32 mouse cellular contexts compared by ENCODE assay signal in genomic region chr16:3855776-3856175, GRCm38 (mm10). TPM values are rescaled to one million over a fixed set of nuclear protein-coding genes. Genes with fewer than 3 reads are reported as not detected.
DNase-seq lines count a peak whose midpoint lies in the region; ATAC-seq lines count a peak whose summit lies in the region.
"Had no signal": no experiment of that assay in that cellular context is flagged by ENCODE, and none has a peak within 500 bp of the region (broad histone marks: within the 10 kb centered on the region; RNA-seq: fewer than 3 reads in every experiment).

No protein-coding gene starts in this region.

- H3K4me1 ChIP-seq in heart, embryonic 10.5 days, result no peaks in the 10 kb centered on the region; the same call in 1 of the 2 replicates
- peaks cover 89% of the 10 kb centered on the region for H3K4me1 ChIP-seq in megakaryocyte, embryonic 14.5 days
- H3K4me1 ChIP-seq: embryonic facial prominence, embryonic 12.5 days; embryonic facial prominence, embryonic 15.5 days; heart, embryonic 13.5 days had no signal

- H3K36me3 ChIP-seq in heart, embryonic 10.5 days, result peaks cover 3% of the 10 kb centered on the region; the same call in 1 of the 2 replicates
- peaks cover 71% of the 10 kb centered on the region for H3K36me3 ChIP-seq in megakaryocyte, embryonic 14.5 days (replicated peaks; ENCODE audit: low read length)

- no peak overlapping the region for H3K27ac ChIP-seq in heart, embryonic 10.5 days
- H3K27ac ChIP-seq: embryonic facial prominence, embryonic 12.5 days; embryonic facial prominence, embryonic 15.5 days; gastrocnemius, adult 2 months; heart, embryonic 13.5 days; hindbrain, embryonic 14.5 days; hindbrain, postnatal 0 days had no signal

- H3K9me3 ChIP-seq in heart, embryonic 10.5 days, result no peaks in the 10 kb centered on the region
- no peaks in the 10 kb centered on the region for H3K9me3 ChIP-seq in megakaryocyte, embryonic 14.5 days
- H3K9me3 ChIP-seq: embryonic facial prominence, embryonic 12.5 days; embryonic facial prominence, embryonic 15.5 days; G1E; heart, embryonic 13.5 days had no signal

- 74% methylated on average over 1 of the region's 1 CpGs for WGBS in heart, embryonic 10.5 days

- no peak for ATAC-seq in megakaryocyte, adult 5-6 weeks (ENCODE audit: poor library complexity, severe bottlenecking)
- peak; percentile 70 for ATAC-seq in megakaryocyte progenitor cell, adult 5-6 weeks (replicated peaks; ENCODE audit: poor library complexity)
- ATAC-seq: activated CD4-positive, CD25-positive, alpha-beta regulatory T cell, adult 4 months; forebrain, embryonic 14.5 days; forebrain, postnatal 0 days; hindbrain, postnatal 0 days had no signal

- no peaks in the 10 kb centered on the region for H3K27me3 ChIP-seq in heart, embryonic 10.5 days (ENCODE audit: insufficient read depth, poor library complexity, severe bottlenecking)
- no peaks in the 10 kb centered on the region for H3K27me3 ChIP-seq in megakaryocyte, embryonic 14.5 days (replicated peaks)
- H3K27me3 ChIP-seq: CH12.LX; embryonic facial prominence, embryonic 12.5 days; embryonic facial prominence, embryonic 15.5 days; heart, embryonic 13.5 days had no signal

- DNase-seq in heart, adult 11 months, result peak; percentile 17
- DNase-seq in heart, embryonic 10.5 days (ENCODE audit: low spot score), result no peak
- DNase-seq in spleen, postnatal 10 days (ENCODE audit: low spot score in 2 of 2), result no peak
- no peak for DNase-seq in layer of hippocampus, adult 11-12 months (ENCODE audit: low spot score)
- DNase-seq: adrenal gland, adult 8-10 months; adrenal gland, postnatal 25 days; B cell, adult 2 months; cerebellum, adult 18-20 months; cerebellum, adult 9-10 months; cerebellum, postnatal 14 days; forebrain, postnatal 0 days; gastrocnemius, adult 2 months; gastrocnemius, postnatal 14 days; heart, adult 18-20 months; heart, postnatal 14 days; heart, postnatal 4 days had no signal

- H3K4me3 ChIP-seq in heart, embryonic 10.5 days, result no peak overlapping the region
- peak overlapping the region; percentile 79 for H3K4me3 ChIP-seq in megakaryocyte, embryonic 14.5 days (replicated peaks)
- H3K4me3 ChIP-seq: embryonic facial prominence, embryonic 12.5 days; embryonic facial prominence, embryonic 15.5 days; gastrocnemius, adult 2 months; heart, embryonic 13.5 days had no signal

RNA-seq across cellular contexts. Expression of gene Zfp174, which starts 8.7 kb away (rescaled TPM):
- polyA plus RNA-seq in heart, embryonic 10.5 days (2016; fragmentation: Nextera tagmentation; extraction: Ambion mirVana), result 0.72 and 1.1 TPM in 2 replicates
- polyA plus RNA-seq in megakaryocyte, embryonic 14.5 days (2012; ENCODE audit: insufficient read depth, low replicate concordance), result 0.11 and 0.54 TPM in 2 replicates
- 0.21 and 0.74 TPM in 2 replicates for total RNA-seq in megakaryocyte, adult 5-6 weeks (2015)
- 0.20 and 0.22 TPM in 2 replicates for total RNA-seq in megakaryocyte, adult 5-6 weeks (2017)
- total RNA-seq in megakaryocyte progenitor cell, adult 5-6 weeks (2015), result 0.32 and 0.49 TPM in 2 replicates
- total RNA-seq in megakaryocyte progenitor cell, adult 5-6 weeks (2017), result 0.51 and 0.92 TPM in 2 replicates

RNA-seq across cellular contexts. Expression of gene Naa60, which starts 16.4 kb away (rescaled TPM):
- polyA plus RNA-seq in heart, embryonic 10.5 days (2016; fragmentation: Nextera tagmentation; extraction: Ambion mirVana), result 39.2 and 43.6 TPM in 2 replicates
- 30.2 and 49.6 TPM in 2 replicates for polyA plus RNA-seq in megakaryocyte, embryonic 14.5 days (2012; ENCODE audit: insufficient read depth, low replicate concordance)
- total RNA-seq in megakaryocyte, adult 5-6 weeks (2015), result 157 and 163 TPM in 2 replicates
- total RNA-seq in megakaryocyte, adult 5-6 weeks (2017), result 61.0 and 64.2 TPM in 2 replicates
- 92.6 and 98.1 TPM in 2 replicates for total RNA-seq in megakaryocyte progenitor cell, adult 5-6 weeks (2015)
- 26.2 and 38.9 TPM in 2 replicates for total RNA-seq in megakaryocyte progenitor cell, adult 5-6 weeks (2017)

RNA-seq across cellular contexts. Expression of gene Olfr15, which starts 25.1 kb away (rescaled TPM):
- not detected in 2 replicates for polyA plus RNA-seq in heart, embryonic 10.5 days (2016; fragmentation: Nextera tagmentation; extraction: Ambion mirVana)
- polyA plus RNA-seq in megakaryocyte, embryonic 14.5 days (2012; ENCODE audit: insufficient read depth, low replicate concordance), result not detected in 2 replicates
- total RNA-seq in megakaryocyte, adult 5-6 weeks (2015), result not detected in 2 replicates
- total RNA-seq in megakaryocyte, adult 5-6 weeks (2017), result not detected in 2 replicates
- not detected in 2 replicates for total RNA-seq in megakaryocyte progenitor cell, adult 5-6 weeks (2015)
- total RNA-seq in megakaryocyte progenitor cell, adult 5-6 weeks (2017), result not detected in 2 replicates
- total RNA-seq: adrenal gland, adult 8-10 months; adrenal gland, postnatal 25 days; CH12.LX; forebrain, postnatal 0 days; gastrocnemius, adult 2 months; gastrocnemius, postnatal 14 days; gastrocnemius, postnatal 4 days; heart, adult 18-20 months; heart, postnatal 14 days; heart, postnatal 4 days; hindbrain, postnatal 0 days had no signal
- polyA plus RNA-seq: activated CD4-positive, CD25-positive, alpha-beta regulatory T cell, adult 4 months; forebrain, embryonic 14.5 days; forebrain, postnatal 0 days; frontal cortex, adult 2 months; G1E; heart, embryonic 13.5 days; heart, embryonic 16.5 days; hindbrain, embryonic 11.5 days; hindbrain, embryonic 14.5 days; hindbrain, postnatal 0 days had no signal

RNA-seq across cellular contexts. Expression of gene Zfp597, which starts 28.6 kb away (rescaled TPM):
- 5.4 and 6.5 TPM in 2 replicates for polyA plus RNA-seq in heart, embryonic 10.5 days (2016; fragmentation: Nextera tagmentation; extraction: Ambion mirVana)
- polyA plus RNA-seq in megakaryocyte, embryonic 14.5 days (2012; ENCODE audit: insufficient read depth, low replicate concordance), result 0.77 and 3.0 TPM in 2 replicates
- total RNA-seq in megakaryocyte, adult 5-6 weeks (2015), result 9.9 and 11.0 TPM in 2 replicates
- 20.8 and 22.5 TPM in 2 replicates for total RNA-seq in megakaryocyte, adult 5-6 weeks (2017)
- total RNA-seq in megakaryocyte progenitor cell, adult 5-6 weeks (2015), result 7.1 and 10.6 TPM in 2 replicates
- 13.2 and 14.7 TPM in 2 replicates for total RNA-seq in megakaryocyte progenitor cell, adult 5-6 weeks (2017)

RNA-seq across cellular contexts. Expression of gene Gm20695, which starts 28.7 kb away (rescaled TPM):
- polyA plus RNA-seq in heart, embryonic 10.5 days (2016; fragmentation: Nextera tagmentation; extraction: Ambion mirVana), result 0.71 and 1.4 TPM in 2 replicates
- polyA plus RNA-seq in megakaryocyte, embryonic 14.5 days (2012; ENCODE audit: insufficient read depth, low replicate concordance), result not detected in 2 replicates
- not detected in 2 replicates for total RNA-seq in megakaryocyte, adult 5-6 weeks (2015)
- total RNA-seq in megakaryocyte, adult 5-6 weeks (2017), result 0.98 and 1.3 TPM in 2 replicates
- total RNA-seq in megakaryocyte progenitor cell, adult 5-6 weeks (2015), result not detected in 2 replicates
- 0.21 and 1.3 TPM in 2 replicates for total RNA-seq in megakaryocyte progenitor cell, adult 5-6 weeks (2017)
- total RNA-seq: heart, adult 18-20 months; heart, postnatal 14 days had no signal
- polyA plus RNA-seq: G1E had no signal
